Mouse (Mus musculus) adrenal gland, postnatal 0 days (tissue): ENCODE results near the gene Gm17267. TPM values are rescaled to one million over a fixed set of nuclear protein-coding genes. Genes with fewer than 3 reads are reported as not detected.

ENCODE experiments used
- polyA plus RNA-seq: library from polyadenylated mRNA; unstranded; fragments of >200 nt; fragmentation: Nextera tagmentation; extraction: Ambion mirVana; gene quantifications from 2 replicates; pipeline ENCODE4 v1.2.1, GENCODE M21; 2015

The Gm17267 gene
- polyA plus RNA-seq: not detected in 2 replicates

DNA sequence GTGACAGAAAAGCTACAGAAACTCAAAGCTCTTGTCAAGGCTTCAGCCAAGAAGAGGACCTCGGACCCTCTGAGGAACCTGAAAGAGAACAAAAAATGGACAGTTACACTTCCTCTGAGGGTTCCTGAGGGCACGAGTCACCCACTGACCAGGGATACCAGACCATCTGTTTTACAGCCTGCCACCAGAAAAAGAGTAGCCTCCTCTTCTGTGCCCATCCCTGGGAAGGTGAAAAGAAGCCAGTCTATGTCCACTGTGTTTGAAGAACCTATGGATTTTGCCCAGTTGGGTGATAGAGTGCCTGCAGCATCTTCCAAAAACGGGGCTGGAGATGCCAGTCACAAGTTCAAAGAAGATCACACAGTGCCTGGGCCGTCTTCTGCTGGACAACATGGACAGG lies at the start of gene Gm17267:
TSS of gene Gm17267 (plus strand) at position 301 of the 400 bp plus-strand sequence.

